Mouse (Mus musculus): ENCODE measurements around the gene Trp63. TPM values are rescaled to one million over a fixed set of nuclear protein-coding genes. Genes with fewer than 3 reads are reported as not detected.

Trp63 gene
- polyA plus RNA-seq, 1 experiment from 2014 or later = 1.5 TPM

- Histone ChIP-seq H3K9ac (replicated peaks; ENCODE audit: low read length) (no peak overlapping the region), H3K27ac (ENCODE audit: low read length) (no peak overlapping the region), H3K4me1 (ENCODE audit: insufficient read depth, low read length) (0 out of 2 replicates have a peak, but pooled peaks cover 3% of the 10 kb centered on the region), H3K9me3 (ENCODE audit: low read length) (no peaks in the 10 kb centered on the region), H3K27me3 (ENCODE audit: insufficient read depth, low read length) (no peaks in the 10 kb centered on the region), H3K4me3 (ENCODE audit: low read length) (no peak overlapping the region), H3K36me3 (ENCODE audit: insufficient read depth, low read length) (no peaks in the 10 kb centered on the region), H3K4me2 (replicated peaks; ENCODE audit: low read depth, low read length) (no peak overlapping the region)
- ATAC-seq (ENCODE audit: low FRiP score, low TSS enrichment) = no peak
- whole genome bisulfite sequencing = 70% methylated on average over 3 of the region's 3 CpGs
These were observed 121.4 kb downstream of the Trp63 start for GRCm38 (mm10) chr16:25804955-25805354.

DNA sequence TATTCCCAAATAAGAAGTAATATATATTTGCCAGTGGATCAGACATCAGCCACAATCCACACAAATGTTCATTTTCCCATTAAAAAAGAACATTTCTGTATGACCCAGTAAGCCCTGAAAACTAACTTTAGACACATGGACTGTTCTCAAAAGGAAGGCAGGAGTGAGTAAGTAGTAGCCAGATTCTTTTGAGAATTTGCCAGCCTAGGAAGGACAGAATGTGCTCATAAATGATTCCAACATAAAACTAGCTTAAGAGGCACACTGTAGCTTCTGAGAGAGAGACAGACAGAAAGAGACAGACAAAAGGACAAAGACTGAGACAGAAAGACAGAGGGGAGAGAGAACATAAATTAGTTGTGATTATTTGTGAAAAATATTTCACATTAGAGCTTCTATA, 123.6 kb downstream of the Trp63 start:
- Histone ChIP-seq H3K9ac (replicated peaks; ENCODE audit: low read length) (no peak overlapping the region), H3K4me1 (ENCODE audit: insufficient read depth, low read length) (0 out of 2 replicates have a peak, but pooled peaks cover 3% of the 10 kb centered on the region), H3K9me3 (ENCODE audit: low read length) (no peaks in the 10 kb centered on the region), H3K27ac (ENCODE audit: low read length) (no peak overlapping the region), H3K27me3 (ENCODE audit: insufficient read depth, low read length) (no peaks in the 10 kb centered on the region), H3K4me2 (replicated peaks; ENCODE audit: low read depth, low read length) (no peak overlapping the region), H3K4me3 (ENCODE audit: low read length) (no peak overlapping the region), H3K36me3 (ENCODE audit: insufficient read depth, low read length) (no peaks in the 10 kb centered on the region)
- no peak for ATAC-seq (ENCODE audit: low FRiP score, low TSS enrichment)

GRCm38 (mm10) chr16:25817753-25818624, 134.4 kb downstream of the Trp63 start:
- no peaks in the 10 kb centered on the region for H3K27me3 ChIP-seq (ENCODE audit: insufficient read depth, low read length)
- no peak overlapping the region for H3K9ac ChIP-seq (replicated peaks; ENCODE audit: low read length)
- no peaks in the 10 kb centered on the region for H3K9me3 ChIP-seq (ENCODE audit: low read length)
- no peak overlapping the region for H3K27ac ChIP-seq (ENCODE audit: low read length)
- H3K36me3 ChIP-seq (ENCODE audit: insufficient read depth, low read length) = no peaks in the 10 kb centered on the region
- WGBS = 18% methylated on average over 10 of the region's 10 CpGs
- peaks cover 6% of the 10 kb centered on the region for H3K4me1 ChIP-seq (ENCODE audit: insufficient read depth, low read length)
- peak; percentile 35; the same call in 1 of the 2 replicates for ATAC-seq (ENCODE audit: low FRiP score, low TSS enrichment)
- no peak overlapping the region for H3K4me3 ChIP-seq (ENCODE audit: low read length)
- H3K4me2 ChIP-seq (replicated peaks; ENCODE audit: low read depth, low read length) = peak overlapping the region; percentile 12; the same call in 1 of the 2 replicates

DNA sequence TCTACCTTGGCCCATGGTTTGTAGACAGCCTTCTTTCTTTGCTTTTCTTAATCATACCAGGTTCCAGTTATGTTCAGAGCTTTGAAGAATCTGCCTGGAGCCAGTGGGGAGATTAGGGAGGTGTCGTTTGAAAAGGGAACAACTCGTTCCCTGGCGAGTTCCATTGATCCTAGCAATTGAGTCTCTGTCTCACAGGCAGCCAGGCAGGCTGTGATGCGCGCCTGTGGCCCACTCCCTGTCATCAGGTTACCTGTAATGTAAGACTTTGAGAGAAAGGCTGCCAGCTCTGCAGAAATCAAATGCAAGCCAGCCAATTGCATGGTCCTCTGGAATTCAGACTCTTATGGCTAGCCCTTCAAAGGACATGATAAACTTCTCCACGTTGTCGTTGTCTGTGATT, 142.5 kb downstream of the Trp63 start:
- Histone ChIP-seq H3K9ac (replicated peaks; ENCODE audit: low read length) (no peak overlapping the region), H3K36me3 (ENCODE audit: insufficient read depth, low read length) (no peaks in the 10 kb centered on the region), H3K4me3 (ENCODE audit: low read length) (no peak overlapping the region), H3K4me2 (replicated peaks; ENCODE audit: low read depth, low read length) (no peak overlapping the region), H3K27ac (ENCODE audit: low read length) (no peak overlapping the region), H3K4me1 (ENCODE audit: insufficient read depth, low read length) (no peaks in the 10 kb centered on the region), H3K9me3 (ENCODE audit: low read length) (no peaks in the 10 kb centered on the region), H3K27me3 (ENCODE audit: insufficient read depth, low read length) (no peaks in the 10 kb centered on the region)
- WGBS = 46% methylated on average over 7 of the region's 7 CpGs
- ATAC-seq (ENCODE audit: low FRiP score, low TSS enrichment) = no peak

DNA sequence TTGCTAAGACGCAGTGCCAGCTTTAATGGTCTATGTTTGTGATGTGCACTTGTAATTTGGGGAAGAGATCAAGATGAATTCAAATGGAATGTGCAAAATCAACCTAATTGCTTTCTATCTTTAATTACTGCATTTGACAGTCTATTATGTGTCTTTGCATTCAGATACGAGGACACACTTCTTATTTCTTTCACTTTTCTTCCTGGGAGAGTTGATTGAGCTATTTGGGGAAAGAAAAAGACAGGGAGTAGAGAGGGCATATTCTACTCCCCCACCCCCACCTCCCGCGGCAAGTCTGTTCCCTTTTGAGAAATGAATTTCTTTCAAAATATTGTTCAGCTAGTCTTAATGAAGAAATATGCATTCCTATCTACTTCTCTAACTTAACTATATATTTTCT, 149.0 kb downstream of the Trp63 start:
- Histone ChIP-seq H3K36me3 (ENCODE audit: insufficient read depth, low read length) (no peaks in the 10 kb centered on the region), H3K27me3 (ENCODE audit: insufficient read depth, low read length) (no peaks in the 10 kb centered on the region), H3K9me3 (ENCODE audit: low read length) (no peaks in the 10 kb centered on the region), H3K4me3 (ENCODE audit: low read length) (no peak overlapping the region), H3K27ac (ENCODE audit: low read length) (no peak overlapping the region), H3K9ac (replicated peaks; ENCODE audit: low read length) (no peak overlapping the region), H3K4me2 (replicated peaks; ENCODE audit: low read depth, low read length) (no peak overlapping the region), H3K4me1 (ENCODE audit: insufficient read depth, low read length) (no peaks in the 10 kb centered on the region)
- ATAC-seq (ENCODE audit: low FRiP score, low TSS enrichment) = no peak
- WGBS = 87% methylated on average over 4 of the region's 4 CpGs

- Histone ChIP-seq H3K27me3 (ENCODE audit: insufficient read depth, low read length) (no peaks in the 10 kb centered on the region), H3K9ac (replicated peaks; ENCODE audit: low read length) (no peak overlapping the region), H3K9me3 (ENCODE audit: low read length) (no peaks in the 10 kb centered on the region), H3K4me2 (replicated peaks; ENCODE audit: low read depth, low read length) (no peak overlapping the region), H3K27ac (ENCODE audit: low read length) (no peak overlapping the region), H3K4me3 (ENCODE audit: low read length) (no peak overlapping the region), H3K4me1 (ENCODE audit: insufficient read depth, low read length) (no peaks in the 10 kb centered on the region), H3K36me3 (ENCODE audit: insufficient read depth, low read length) (no peaks in the 10 kb centered on the region)
- no peak for ATAC-seq (ENCODE audit: low FRiP score, low TSS enrichment)
- 73% methylated on average over 3 of the region's 3 CpGs for WGBS
These were observed 151.7 kb downstream of the Trp63 start for GRCm38 (mm10) chr16:25835301-25835700.

DNA sequence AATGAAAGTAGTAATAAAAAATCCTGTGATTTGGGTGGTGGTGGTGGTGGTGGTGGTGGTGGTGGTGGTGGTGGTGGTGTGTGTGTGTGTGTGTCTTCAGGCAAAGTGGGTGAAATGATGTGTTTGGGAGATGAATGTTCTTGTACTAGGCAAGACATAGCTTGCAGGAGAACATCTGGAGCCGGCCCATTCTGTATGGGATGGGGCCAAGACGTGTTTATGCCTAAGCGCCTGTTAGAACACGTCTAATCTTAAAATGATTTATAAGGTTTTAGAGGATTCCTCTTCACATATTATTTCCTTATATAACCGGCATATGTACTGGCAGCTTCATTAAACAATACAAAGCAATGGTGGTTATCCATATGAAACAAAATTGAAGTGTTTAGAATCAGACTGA, 152.2 kb downstream of the Trp63 start:
- ATAC-seq (ENCODE audit: low FRiP score, low TSS enrichment) = no peak
- Histone ChIP-seq H3K4me1 (ENCODE audit: insufficient read depth, low read length) (no peaks in the 10 kb centered on the region), H3K9me3 (ENCODE audit: low read length) (no peaks in the 10 kb centered on the region), H3K36me3 (ENCODE audit: insufficient read depth, low read length) (no peaks in the 10 kb centered on the region), H3K4me3 (ENCODE audit: low read length) (no peak overlapping the region), H3K27me3 (ENCODE audit: insufficient read depth, low read length) (no peaks in the 10 kb centered on the region), H3K4me2 (replicated peaks; ENCODE audit: low read depth, low read length) (no peak overlapping the region), H3K27ac (ENCODE audit: low read length) (no peak overlapping the region), H3K9ac (replicated peaks; ENCODE audit: low read length) (no peak overlapping the region)
- 76% methylated on average over 5 of the region's 5 CpGs for WGBS

DNA sequence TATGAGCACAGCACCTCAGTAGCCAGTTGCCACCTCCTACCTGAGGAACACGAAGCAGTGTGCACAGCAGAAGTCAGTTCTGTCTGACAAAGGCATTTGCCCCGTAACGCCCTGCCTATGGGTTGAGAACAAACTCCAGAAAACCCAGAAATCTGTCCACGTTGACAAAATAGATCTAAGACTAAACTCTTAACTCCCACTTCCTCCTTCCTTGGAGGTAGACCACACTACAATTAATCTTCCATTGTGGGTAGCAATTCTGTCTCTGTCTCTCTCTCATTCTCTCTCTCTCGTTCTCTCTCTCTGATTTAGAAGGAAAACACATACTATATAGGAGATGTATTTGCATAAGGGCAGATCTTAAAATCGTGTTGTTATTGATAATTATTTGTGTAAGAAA, 159.4 kb downstream of the Trp63 start:
- Histone ChIP-seq H3K4me2 (replicated peaks; ENCODE audit: low read depth, low read length) (no peak overlapping the region), H3K9me3 (ENCODE audit: low read length) (no peaks in the 10 kb centered on the region), H3K27me3 (ENCODE audit: insufficient read depth, low read length) (no peaks in the 10 kb centered on the region), H3K4me1 (ENCODE audit: insufficient read depth, low read length) (no peaks in the 10 kb centered on the region), H3K4me3 (ENCODE audit: low read length) (no peak overlapping the region), H3K9ac (replicated peaks; ENCODE audit: low read length) (no peak overlapping the region), H3K36me3 (ENCODE audit: insufficient read depth, low read length) (no peaks in the 10 kb centered on the region), H3K27ac (ENCODE audit: low read length) (no peak overlapping the region)
- WGBS = 55% methylated on average over 6 of the region's 6 CpGs
- no peak for ATAC-seq (ENCODE audit: low FRiP score, low TSS enrichment)

DNA sequence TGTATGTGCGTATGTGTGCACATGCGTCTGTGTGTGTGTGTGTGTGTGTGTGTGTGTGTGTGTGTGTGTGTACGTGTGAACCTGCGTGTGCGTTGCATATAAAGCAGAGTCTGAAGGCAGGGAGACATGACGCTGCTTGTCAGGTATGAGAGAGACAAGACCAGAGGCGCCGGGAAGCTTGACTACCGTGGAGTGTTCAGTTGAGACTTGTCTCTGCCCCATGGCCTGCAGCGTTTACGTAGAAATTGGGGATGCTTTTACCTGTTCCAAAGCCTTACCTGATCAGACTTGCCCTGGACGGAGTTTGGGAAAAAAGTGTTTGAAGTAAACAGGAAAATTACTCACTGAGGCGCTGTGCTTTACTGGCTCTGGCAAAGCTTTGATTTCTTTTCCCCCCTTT, 160.1 kb downstream of the Trp63 start:
- Histone ChIP-seq H3K27me3 (ENCODE audit: insufficient read depth, low read length) (no peaks in the 10 kb centered on the region), H3K4me3 (ENCODE audit: low read length) (no peak overlapping the region), H3K27ac (ENCODE audit: low read length) (no peak overlapping the region), H3K36me3 (ENCODE audit: insufficient read depth, low read length) (no peaks in the 10 kb centered on the region), H3K9me3 (ENCODE audit: low read length) (no peaks in the 10 kb centered on the region), H3K9ac (replicated peaks; ENCODE audit: low read length) (no peak overlapping the region), H3K4me1 (ENCODE audit: insufficient read depth, low read length) (no peaks in the 10 kb centered on the region), H3K4me2 (replicated peaks; ENCODE audit: low read depth, low read length) (no peak overlapping the region)
- ATAC-seq (ENCODE audit: low FRiP score, low TSS enrichment) = no peak
- 90% methylated on average over 13 of the region's 13 CpGs for WGBS

DNA sequence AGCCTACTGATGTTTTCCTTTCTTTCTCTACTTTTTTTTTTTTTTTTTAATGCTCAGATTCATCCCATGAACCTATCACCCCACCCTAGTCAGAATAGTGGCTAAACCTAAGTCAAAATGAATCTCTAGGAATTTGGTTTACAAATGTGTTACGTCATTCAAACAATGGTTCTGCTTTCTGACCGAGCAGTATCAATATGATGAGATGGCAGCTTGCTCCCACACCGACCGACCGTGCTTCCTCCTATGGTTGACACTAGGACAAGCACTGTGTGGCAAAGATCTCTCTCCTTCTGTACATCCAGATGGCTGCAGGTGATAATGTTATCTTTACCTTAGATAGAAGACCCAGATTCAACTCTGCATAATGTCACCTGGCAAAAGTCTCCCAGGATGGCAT, 163.0 kb downstream of the Trp63 start:
- Histone ChIP-seq H3K9me3 (ENCODE audit: low read length) (no peaks in the 10 kb centered on the region), H3K27me3 (ENCODE audit: insufficient read depth, low read length) (no peaks in the 10 kb centered on the region), H3K9ac (replicated peaks; ENCODE audit: low read length) (no peak overlapping the region), H3K36me3 (ENCODE audit: insufficient read depth, low read length) (no peaks in the 10 kb centered on the region), H3K4me3 (ENCODE audit: low read length) (no peak overlapping the region), H3K27ac (ENCODE audit: low read length) (no peak overlapping the region), H3K4me2 (replicated peaks; ENCODE audit: low read depth, low read length) (no peak overlapping the region), H3K4me1 (ENCODE audit: insufficient read depth, low read length) (no peaks in the 10 kb centered on the region)
- ATAC-seq (ENCODE audit: low FRiP score, low TSS enrichment) = no peak
- WGBS = 95% methylated on average over 5 of the region's 5 CpGs

All from kidney, embryonic 16.5 days (tissue).